Mouse (Mus musculus): Measurements from ENCODE around the gene Gm12794. TPM values are rescaled to one million over a fixed set of nuclear protein-coding genes. Genes with fewer than 3 reads are reported as not detected.
"Not testable (repeated sequence)": the region's sequence is repeated elsewhere in the genome, so short reads cannot be mapped to it uniquely, and the experiment has no call there.

Gene Gm12794
- not detected in 2 replicates for polyA plus RNA-seq (2014; fragmentation: Nextera tagmentation; extraction: Ambion mirVana)

- not testable (repeated sequence) for H3K4me2 ChIP-seq (replicated peaks; ENCODE audit: low read depth, low read length); H3K27me3 ChIP-seq (ENCODE audit: control insufficient read depth, insufficient read depth, low read length); H3K9me3 ChIP-seq (ENCODE audit: control insufficient read depth, low read depth, low read length); H3K36me3 ChIP-seq (ENCODE audit: control insufficient read depth, insufficient read depth, low read length); H3K27ac ChIP-seq (ENCODE audit: low read length); H3K4me1 ChIP-seq (ENCODE audit: control insufficient read depth, insufficient read depth, low read length); H3K9ac ChIP-seq (replicated peaks; ENCODE audit: low read depth, low read length); ATAC-seq (ENCODE audit: insufficient number of reproducible peaks, insufficient read depth, low FRiP score, low read depth); H3K4me3 ChIP-seq (ENCODE audit: low read depth, low read length)
- 81% methylated on average over 2 of the region's 2 CpGs for WGBS
These were observed at the start of gene Gm12794 for GRCm38 (mm10) chr4:101940107-101940506. TSS of gene Gm12794 (plus strand) at chr4:101940407.

DNA sequence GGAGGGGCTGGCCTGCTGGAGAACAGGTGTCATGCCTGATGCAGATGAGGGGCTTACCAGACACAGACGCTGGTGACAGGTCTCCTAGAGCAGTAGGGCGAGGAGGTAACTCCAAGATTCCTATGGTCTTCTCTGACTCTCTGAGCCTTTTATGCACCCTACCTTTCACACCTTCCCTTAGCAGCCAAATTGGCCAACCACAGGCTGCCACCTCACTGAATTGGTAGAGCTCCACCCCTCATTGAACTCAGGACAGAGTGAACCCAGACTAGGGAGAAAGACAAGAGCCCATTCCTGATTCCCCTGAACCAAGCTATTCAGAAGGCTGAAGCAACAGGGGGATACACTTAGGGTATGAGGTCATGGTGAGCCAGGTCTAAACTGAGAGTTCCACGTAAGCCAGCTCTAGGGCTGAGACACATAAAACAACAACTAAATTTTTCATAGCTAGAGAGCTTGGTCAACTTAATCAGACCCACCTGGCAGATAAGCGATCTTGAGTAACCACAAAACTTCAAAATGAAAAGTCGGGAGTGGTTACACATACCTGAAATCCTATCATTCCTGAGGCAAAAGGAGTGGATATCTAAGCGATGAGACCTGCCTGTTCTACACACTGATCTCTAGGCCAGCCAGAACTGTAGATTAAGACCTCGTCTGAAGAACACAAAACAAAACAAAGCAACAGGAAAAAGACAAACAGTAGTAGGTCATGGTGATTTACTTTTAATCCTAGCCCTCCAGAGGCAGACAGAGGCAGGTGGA, 46.4 kb upstream of the Gm12794 start, which contains the start of gene C130073F10Rik:
C130073F10Rik (minus strand) TSS at position 134 of the 765 bp plus-strand sequence.
- H3K27ac ChIP-seq (ENCODE audit: low read length), result no peak within 1 kb of the TSS
- no peaks in the 10 kb centered on the region for H3K36me3 ChIP-seq (ENCODE audit: control insufficient read depth, insufficient read depth, low read length)
- H3K4me3 ChIP-seq (ENCODE audit: low read depth, low read length), result no peak within 1 kb of the TSS
- H3K9me3 ChIP-seq (ENCODE audit: control insufficient read depth, low read depth, low read length), result no peaks in the 10 kb centered on the region
- 79% methylated on average over 7 of the region's 7 CpGs for WGBS
- H3K4me1 ChIP-seq (ENCODE audit: control insufficient read depth, insufficient read depth, low read length), result no peaks in the 10 kb centered on the region
- no peak within 1 kb of the TSS for H3K4me2 ChIP-seq (replicated peaks; ENCODE audit: low read depth, low read length)
- no peak within 1 kb of the TSS for H3K9ac ChIP-seq (replicated peaks; ENCODE audit: low read depth, low read length)
- no peaks in the 10 kb centered on the region for H3K27me3 ChIP-seq (ENCODE audit: control insufficient read depth, insufficient read depth, low read length)
- ATAC-seq (ENCODE audit: insufficient number of reproducible peaks, insufficient read depth, low FRiP score, low read depth), result no peak; the same call in 1 of the 2 replicates

- H3K9ac ChIP-seq (replicated peaks; ENCODE audit: low read depth, low read length); H3K4me2 ChIP-seq (replicated peaks; ENCODE audit: low read depth, low read length); H3K36me3 ChIP-seq (ENCODE audit: control insufficient read depth, insufficient read depth, low read length); H3K27me3 ChIP-seq (ENCODE audit: control insufficient read depth, insufficient read depth, low read length); ATAC-seq (ENCODE audit: insufficient number of reproducible peaks, insufficient read depth, low FRiP score, low read depth); H3K9me3 ChIP-seq (ENCODE audit: control insufficient read depth, low read depth, low read length); H3K27ac ChIP-seq (ENCODE audit: low read length); H3K4me3 ChIP-seq (ENCODE audit: low read depth, low read length); H3K4me1 ChIP-seq (ENCODE audit: control insufficient read depth, insufficient read depth, low read length): not testable (repeated sequence)
- WGBS, result 100% methylated on average over 2 of the region's 2 CpGs
These were observed 31.4 kb upstream of the Gm12794 start, which contains the start of gene Gm12800 for GRCm38 (mm10) chr4:101908821-101909220. TSS of gene Gm12800 (plus strand) at chr4:101909121.

GRCm38 (mm10) chr4:101980949-101981348, 40.7 kb downstream of the Gm12794 start, which contains the start of gene Gm12790:
TSS of gene Gm12790 (minus strand) at chr4:101981049.
- H3K4me2 ChIP-seq (replicated peaks; ENCODE audit: low read depth, low read length); H3K9me3 ChIP-seq (ENCODE audit: control insufficient read depth, low read depth, low read length); H3K9ac ChIP-seq (replicated peaks; ENCODE audit: low read depth, low read length); H3K27me3 ChIP-seq (ENCODE audit: control insufficient read depth, insufficient read depth, low read length); H3K36me3 ChIP-seq (ENCODE audit: control insufficient read depth, insufficient read depth, low read length); H3K27ac ChIP-seq (ENCODE audit: low read length); ATAC-seq (ENCODE audit: insufficient number of reproducible peaks, insufficient read depth, low FRiP score, low read depth); H3K4me1 ChIP-seq (ENCODE audit: control insufficient read depth, insufficient read depth, low read length); H3K4me3 ChIP-seq (ENCODE audit: low read depth, low read length): not testable (repeated sequence)
- WGBS, result 70% methylated on average over 1 of the region's 5 CpGs

DNA sequence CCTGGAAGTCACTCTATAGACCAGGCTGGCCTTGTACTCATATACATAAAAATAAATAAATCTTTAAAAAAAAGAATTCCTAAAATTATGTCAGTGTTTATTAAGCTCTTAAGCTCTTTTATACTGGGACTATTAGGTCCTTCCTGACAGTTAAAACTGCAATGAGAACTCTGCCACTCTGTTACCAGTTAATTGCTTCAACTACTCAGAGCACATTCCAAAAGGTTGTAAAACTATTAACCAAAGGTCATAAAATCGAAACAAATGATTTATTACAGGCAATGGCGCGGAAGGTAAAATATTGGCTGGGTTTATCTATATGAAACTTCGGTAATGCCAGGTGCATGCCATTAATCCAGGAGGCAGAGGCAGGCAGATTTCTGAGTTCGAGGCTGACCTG, 45.5 kb downstream of the Gm12794 start:
- 69% methylated on average over 5 of the region's 5 CpGs for WGBS

DNA sequence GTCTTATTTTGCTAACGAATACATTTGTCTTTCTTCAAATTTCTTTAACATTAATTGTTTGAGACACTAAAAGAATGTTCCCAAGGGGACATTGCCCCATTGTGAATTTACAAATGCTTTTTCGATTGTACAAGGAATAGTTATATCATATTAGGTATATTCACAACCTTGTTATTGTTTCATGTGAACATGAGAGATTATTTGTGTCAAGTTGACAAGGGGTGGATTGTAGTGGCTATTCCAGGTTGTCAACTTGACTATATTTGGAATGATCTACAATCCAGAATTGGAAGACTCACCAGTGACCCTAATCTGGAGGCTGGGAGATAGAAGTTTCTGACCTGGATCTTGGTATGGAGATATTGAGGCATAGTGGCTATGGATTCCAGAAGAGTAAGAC, 46.1 kb downstream of the Gm12794 start, which contains the start of gene Gm12789:
Gm12789 (plus strand) TSS at position 301 of the 400 bp plus-strand sequence.
- H3K27me3 ChIP-seq (ENCODE audit: control insufficient read depth, insufficient read depth, low read length); H3K36me3 ChIP-seq (ENCODE audit: control insufficient read depth, insufficient read depth, low read length); H3K4me3 ChIP-seq (ENCODE audit: low read depth, low read length); H3K9ac ChIP-seq (replicated peaks; ENCODE audit: low read depth, low read length); H3K4me1 ChIP-seq (ENCODE audit: control insufficient read depth, insufficient read depth, low read length); H3K27ac ChIP-seq (ENCODE audit: low read length); H3K4me2 ChIP-seq (replicated peaks; ENCODE audit: low read depth, low read length); H3K9me3 ChIP-seq (ENCODE audit: control insufficient read depth, low read depth, low read length); ATAC-seq (ENCODE audit: insufficient number of reproducible peaks, insufficient read depth, low FRiP score, low read depth): not testable (repeated sequence)
- 82% methylated on average over 2 of the region's 2 CpGs for WGBS

More for the DNA sequence above, 45.5 kb downstream of the Gm12794 start:
- H3K27me3 ChIP-seq (ENCODE audit: control insufficient read depth, insufficient read depth, low read length), result no peaks in the 10 kb centered on the region
- ATAC-seq (ENCODE audit: insufficient number of reproducible peaks, insufficient read depth, low FRiP score, low read depth), result no peak
- no peaks in the 10 kb centered on the region for H3K4me1 ChIP-seq (ENCODE audit: control insufficient read depth, insufficient read depth, low read length)
- no peak overlapping the region for H3K27ac ChIP-seq (ENCODE audit: low read length)
- no peak overlapping the region for H3K4me3 ChIP-seq (ENCODE audit: low read depth, low read length)
- H3K4me2 ChIP-seq (replicated peaks; ENCODE audit: low read depth, low read length), result no peak overlapping the region
- no peaks in the 10 kb centered on the region for H3K36me3 ChIP-seq (ENCODE audit: control insufficient read depth, insufficient read depth, low read length)
- H3K9me3 ChIP-seq (ENCODE audit: control insufficient read depth, low read depth, low read length), result no peaks in the 10 kb centered on the region
- no peak overlapping the region for H3K9ac ChIP-seq (replicated peaks; ENCODE audit: low read depth, low read length)

Other genes starting within 250 kb of the Gm12794 start
- 3.0 and 3.7 TPM in 2 replicates for gene Lepr, start 223.0 kb upstream of the Gm12794 start, polyA plus RNA-seq (2014; fragmentation: Nextera tagmentation; extraction: Ambion mirVana)
- gene B020004J07Rik, start 96.4 kb upstream of the Gm12794 start, polyA plus RNA-seq (2014; fragmentation: Nextera tagmentation; extraction: Ambion mirVana), result not detected in 2 replicates
- not detected in 2 replicates for gene C130073F10Rik, start 46.6 kb upstream of the Gm12794 start, polyA plus RNA-seq (2014; fragmentation: Nextera tagmentation; extraction: Ambion mirVana)
- not detected in 2 replicates for gene Gm12800, start 31.3 kb upstream of the Gm12794 start, polyA plus RNA-seq (2014; fragmentation: Nextera tagmentation; extraction: Ambion mirVana)
- gene Gm12790, start 40.6 kb downstream of the Gm12794 start, polyA plus RNA-seq (2014; fragmentation: Nextera tagmentation; extraction: Ambion mirVana), result not detected in 2 replicates
- gene Gm12789, start 46.2 kb downstream of the Gm12794 start, polyA plus RNA-seq (2014; fragmentation: Nextera tagmentation; extraction: Ambion mirVana), result not detected in 2 replicates
- gene Pde4b, start 147.1 kb downstream of the Gm12794 start, polyA plus RNA-seq (2014; fragmentation: Nextera tagmentation; extraction: Ambion mirVana), result 16.5 and 18.5 TPM in 2 replicates

All from stomach, embryonic 14.5 days (tissue).